Mouse (Mus musculus) adrenal gland, postnatal 10 days (tissue): ENCODE data around the gene Zfp106. TPM values are rescaled to one million over a fixed set of nuclear protein-coding genes. Genes with fewer than 3 reads are reported as not detected.
"Not testable (repeated sequence)": the region's sequence is repeated elsewhere in the genome, so short reads cannot be mapped to it uniquely, and the experiment has no call there.

Source experiments
- DNase-seq: peaks from one replicate; pipeline ENCODE4 v3.0.0; 2021; ENCODE audit warnings: mixed read lengths
- long read RNA-seq, 2 experiments: library from polyadenylated mRNA; stranded (forward); transcript quantifications; one replicate each; pipeline ENCODE4 v2.0.0; 2021
- total RNA-seq, 2 experiments: library from RNA; stranded (reverse); gene quantifications; 2 replicates each; pipeline ENCODE4 v1.2.3; 2021

Zfp106 gene
- 100 to 1,000 TPM in 1 of 2 experiments, 10 to 100 TPM in 1; 85.6 to 107 TPM for total RNA-seq
- long read RNA-seq, experiment 1, partial matches to known transcripts = 23 of 33 reads
- long read RNA-seq, experiment 1, other reads (novel, unspliced or antisense) = 10 of 33 reads
- long read RNA-seq, experiment 2, partial matches to known transcripts = 7 of 25 reads
- long read RNA-seq, experiment 2, other reads (novel, unspliced or antisense) = 17 of 25 reads

- DNase-seq = peak; percentile 90
Observed at GRCm38 (mm10) chr2:120563235-120563990, at the start of gene Zfp106. Gene Zfp106, minus strand, starts transcription at chr2:120563843.

- DNase-seq = peak; percentile 96
Observed at GRCm38 (mm10) chr2:120608830-120609723, 45.4 kb upstream of the Zfp106 start, which contains the start of the genes Haus2 and Lrrc57. Gene Haus2, plus strand, starts transcription at chr2:120609383. Gene Lrrc57, minus strand, starts transcription at chr2:120609520.

- peak; percentile 11 for DNase-seq
Observed at GRCm38 (mm10) chr2:120606021-120606690, 42.5 kb upstream of the Zfp106 start.

- DNase-seq = no peak
Observed at GRCm38 (mm10) chr2:120599506-120599905, 35.9 kb upstream of the Zfp106 start.

- DNase-seq = no peak
Observed at GRCm38 (mm10) chr2:120597734-120598133, 34.1 kb upstream of the Zfp106 start.

- no peak for DNase-seq
Observed at GRCm38 (mm10) chr2:120592227-120592626, 28.6 kb upstream of the Zfp106 start.

- DNase-seq = no peak
Observed at GRCm38 (mm10) chr2:120589759-120590158, 26.1 kb upstream of the Zfp106 start.

- no peak for DNase-seq
Observed at GRCm38 (mm10) chr2:120578286-120578685, 14.6 kb upstream of the Zfp106 start.

- no peak for DNase-seq
Observed at GRCm38 (mm10) chr2:120577799-120578198, 14.2 kb upstream of the Zfp106 start.

GRCm38 (mm10) chr2:120575978-120576377, 12.3 kb upstream of the Zfp106 start:
- no peak for DNase-seq

GRCm38 (mm10) chr2:120575121-120575520, 11.5 kb upstream of the Zfp106 start:
- DNase-seq = no peak

GRCm38 (mm10) chr2:120572161-120572560, 8.5 kb upstream of the Zfp106 start:
- DNase-seq = not testable (repeated sequence)

GRCm38 (mm10) chr2:120571081-120571480, 7.4 kb upstream of the Zfp106 start:
- no peak for DNase-seq

GRCm38 (mm10) chr2:120567798-120568320, 4.2 kb upstream of the Zfp106 start:
- DNase-seq = no peak

GRCm38 (mm10) chr2:120566886-120567797, 3.5 kb upstream of the Zfp106 start, which contains the start of gene Snap23:
Gene Snap23, plus strand, starts transcription at chr2:120567671.
- DNase-seq = peak; percentile 97

- DNase-seq = no peak
Observed at GRCm38 (mm10) chr2:120565363-120565762, 1.7 kb upstream of the Zfp106 start.

GRCm38 (mm10) chr2:120564548-120565188, 1.0 kb upstream of the Zfp106 start:
- not testable (repeated sequence) for DNase-seq

GRCm38 (mm10) chr2:120562859-120563234, 796 bp downstream of the Zfp106 start:
- DNase-seq = no peak

GRCm38 (mm10) chr2:120561524-120561923, 2.1 kb downstream of the Zfp106 start:
- no peak for DNase-seq

- no peak for DNase-seq
Observed at GRCm38 (mm10) chr2:120558813-120559212, 4.8 kb downstream of the Zfp106 start.
